8 mouse cellular contexts compared by ENCODE assay signal in genomic region chrX:71106392-71106791, GRCm38 (mm10). TPM values are rescaled to one million over a fixed set of nuclear protein-coding genes. Genes with fewer than 3 reads are reported as not detected.
DNase-seq lines count a peak whose midpoint lies in the region; ATAC-seq lines count a peak whose summit lies in the region.
"Had no signal": no experiment of that assay in that cellular context is flagged by ENCODE, and none has a peak within 500 bp of the region (broad histone marks: within the 10 kb centered on the region; RNA-seq: fewer than 3 reads in every experiment).

No protein-coding gene starts in this region.

- H3K9ac ChIP-seq in forebrain, embryonic 14.5 days (ENCODE audit: low read length): no peak overlapping the region
- H3K9ac ChIP-seq: embryonic facial prominence, embryonic 13.5 days had no signal

- H3K4me2 ChIP-seq in forebrain, embryonic 14.5 days (ENCODE audit: low read length): no peak overlapping the region
- H3K4me2 ChIP-seq: embryonic facial prominence, embryonic 13.5 days had no signal

- H3K27me3 ChIP-seq in forebrain, embryonic 14.5 days (replicated peaks; ENCODE audit: control insufficient read depth, insufficient read depth, low read length): no peaks in the 10 kb centered on the region

- peak; percentile 37 for DNase-seq in urinary bladder, postnatal 14 days (ENCODE audit: low spot score)
- DNase-seq in urinary bladder, adult 2 months (ENCODE audit: low spot score): no peak
- DNase-seq in frontal cortex, postnatal 10 days (ENCODE audit: low spot score in 2 of 2): peak; percentile 9 to 15
- peak; percentile 24 to 34 for DNase-seq in layer of hippocampus, postnatal 36 days
- peak; percentile 66 for DNase-seq in testis, postnatal 14 days (ENCODE audit: low spot score)
- DNase-seq in spleen, adult 12 weeks (ENCODE audit: low spot score): no peak
- no peak for DNase-seq in forebrain, embryonic 14.5 days (ENCODE audit: low spot score)

- H3K27ac ChIP-seq in forebrain, embryonic 14.5 days (ENCODE audit: low read depth, low read length): no peak overlapping the region
- H3K27ac ChIP-seq: embryonic facial prominence, embryonic 13.5 days had no signal

- H3K4me3 ChIP-seq in forebrain, embryonic 14.5 days (ENCODE audit: low read depth, low read length): no peak overlapping the region
- H3K4me3 ChIP-seq: embryonic facial prominence, embryonic 13.5 days had no signal

- 79% methylated on average over 4 of the region's 4 CpGs for WGBS in forebrain, embryonic 14.5 days

- no peak for ATAC-seq in forebrain, embryonic 14.5 days

- no peaks in the 10 kb centered on the region for H3K4me1 ChIP-seq in forebrain, embryonic 14.5 days (ENCODE audit: control insufficient read depth, insufficient read depth, low read length)
- H3K4me1 ChIP-seq: embryonic facial prominence, embryonic 13.5 days had no signal

- H3K36me3 ChIP-seq in forebrain, embryonic 14.5 days (ENCODE audit: control insufficient read depth, insufficient read depth, low read length): no peaks in the 10 kb centered on the region
- H3K36me3 ChIP-seq: embryonic facial prominence, embryonic 13.5 days had no signal

- H3K9me3 ChIP-seq in forebrain, embryonic 14.5 days (replicated peaks; ENCODE audit: control insufficient read depth, low read length): no peaks in the 10 kb centered on the region
- H3K9me3 ChIP-seq: embryonic facial prominence, embryonic 13.5 days had no signal

RNA-seq across cellular contexts. Expression of gene Mamld1, which starts 56.3 kb away (rescaled TPM):
- polyA plus RNA-seq in urinary bladder, adult 2 months (2012; rRNA removed): 3.0 and 5.6 TPM in 2 replicates
- 10 to 100 TPM; 26.3 to 29.9 TPM for total RNA-seq in layer of hippocampus, postnatal 36 days (2021)
- 7.5 and 7.6 TPM in 2 replicates for polyA plus RNA-seq in forebrain, embryonic 14.5 days (2014; fragmentation: Nextera tagmentation; extraction: Ambion mirVana)

Comparison
In these comparisons a context has a peak if more than half of its experiments do, and no peak if none do; other contexts are left out.
1. DNase-seq: peak in urinary bladder, postnatal 14 days (single experiment), frontal cortex, postnatal 10 days (2 of 2), layer of hippocampus, postnatal 36 days (2 of 2) and testis, postnatal 14 days (single experiment); none in urinary bladder, adult 2 months (single experiment), spleen, adult 12 weeks (single experiment) and forebrain, embryonic 14.5 days (single experiment).